Mouse (Mus musculus): Measurements from ENCODE around the gene Setmar. TPM values are rescaled to one million over a fixed set of nuclear protein-coding genes. Genes with fewer than 3 reads are reported as not detected.
"Not testable (repeated sequence)": the region's sequence is repeated elsewhere in the genome, so short reads cannot be mapped to it uniquely, and the experiment has no call there.

Gene Setmar
- 5.5 and 5.6 TPM in 2 replicates for polyA plus RNA-seq (2015; fragmentation: Nextera tagmentation; extraction: Ambion mirVana)

- peak within 1 kb of the TSS; percentile 85 for H3K4me2 ChIP-seq (ENCODE audit: low read depth, low read length)
- H3K4me3 ChIP-seq (ENCODE audit: low read length), result peak within 1 kb of the TSS; percentile 69
- H3K27me3 ChIP-seq (ENCODE audit: control insufficient read depth, insufficient read depth, low read length), result no peaks in the 10 kb centered on the region
- WGBS, result under 1% methylated on average over 24 of the region's 24 CpGs
- peak within 1 kb of the TSS; percentile 75 for H3K9ac ChIP-seq (ENCODE audit: low read length)
- no peaks in the 10 kb centered on the region for H3K4me1 ChIP-seq (ENCODE audit: control insufficient read depth, insufficient read depth, low read length)
- H3K27ac ChIP-seq (ENCODE audit: low read length), result peak within 1 kb of the TSS; percentile 88
- no peaks in the 10 kb centered on the region for H3K9me3 ChIP-seq (replicated peaks; ENCODE audit: control insufficient read depth, low read length)
- peak; percentile 97 for ATAC-seq (replicated peaks; ENCODE audit: extremely low read depth, insufficient read depth, low FRiP score)
- no peaks in the 10 kb centered on the region for H3K36me3 ChIP-seq (ENCODE audit: control insufficient read depth, insufficient read depth)
Measured at GRCm38 (mm10) chr6:108064918-108065526, at the start of gene Setmar. Gene Setmar (plus strand): TSS chr6:108065045.

- no peaks in the 10 kb centered on the region for H3K27me3 ChIP-seq (ENCODE audit: control insufficient read depth, insufficient read depth, low read length)
- no peak overlapping the region for H3K4me2 ChIP-seq (ENCODE audit: low read depth, low read length)
- H3K4me3 ChIP-seq (ENCODE audit: low read length), result no peak overlapping the region
- H3K36me3 ChIP-seq (ENCODE audit: control insufficient read depth, insufficient read depth), result no peaks in the 10 kb centered on the region
- 86% methylated on average over 5 of the region's 5 CpGs for WGBS
- H3K9ac ChIP-seq (ENCODE audit: low read length), result no peak overlapping the region
- no peaks in the 10 kb centered on the region for H3K9me3 ChIP-seq (replicated peaks; ENCODE audit: control insufficient read depth, low read length)
- no peak overlapping the region for H3K27ac ChIP-seq (ENCODE audit: low read length)
- ATAC-seq (replicated peaks; ENCODE audit: extremely low read depth, insufficient read depth, low FRiP score), result no peak
- H3K4me1 ChIP-seq (ENCODE audit: control insufficient read depth, insufficient read depth, low read length), result no peaks in the 10 kb centered on the region
Measured at GRCm38 (mm10) chr6:108021646-108022045, 43.2 kb upstream of the Setmar start.

GRCm38 (mm10) chr6:108055041-108055440 is 9.8 kb upstream of the Setmar start:
- H3K9me3 ChIP-seq (replicated peaks; ENCODE audit: control insufficient read depth, low read length); ATAC-seq (replicated peaks; ENCODE audit: extremely low read depth, insufficient read depth, low FRiP score); H3K9ac ChIP-seq (ENCODE audit: low read length); H3K4me2 ChIP-seq (ENCODE audit: low read depth, low read length); H3K27ac ChIP-seq (ENCODE audit: low read length); H3K27me3 ChIP-seq (ENCODE audit: control insufficient read depth, insufficient read depth, low read length); H3K36me3 ChIP-seq (ENCODE audit: control insufficient read depth, insufficient read depth); H3K4me3 ChIP-seq (ENCODE audit: low read length); H3K4me1 ChIP-seq (ENCODE audit: control insufficient read depth, insufficient read depth, low read length): not testable (repeated sequence)
- 0% methylated on average over 1 of the region's 2 CpGs for WGBS

- Histone ChIP-seq H3K4me3 (ENCODE audit: low read length) (no peak overlapping the region), H3K9me3 (replicated peaks; ENCODE audit: control insufficient read depth, low read length) (no peaks in the 10 kb centered on the region), H3K4me1 (ENCODE audit: control insufficient read depth, insufficient read depth, low read length) (no peaks in the 10 kb centered on the region), H3K27me3 (ENCODE audit: control insufficient read depth, insufficient read depth, low read length) (no peaks in the 10 kb centered on the region), H3K36me3 (ENCODE audit: control insufficient read depth, insufficient read depth) (no peaks in the 10 kb centered on the region), H3K4me2 (ENCODE audit: low read depth, low read length) (no peak overlapping the region), H3K9ac (ENCODE audit: low read length) (no peak overlapping the region), H3K27ac (ENCODE audit: low read length) (no peak overlapping the region)
- 68% methylated on average over 3 of the region's 3 CpGs for WGBS
- no peak for ATAC-seq (replicated peaks; ENCODE audit: extremely low read depth, insufficient read depth, low FRiP score)
Measured at GRCm38 (mm10) chr6:108055946-108056345, 8.9 kb upstream of the Setmar start.

- WGBS, result 53% methylated on average over 4 of the region's 4 CpGs
Measured at GRCm38 (mm10) chr6:108057353-108057752, 7.5 kb upstream of the Setmar start.

GRCm38 (mm10) chr6:108058066-108058465 is 6.8 kb upstream of the Setmar start:
- H3K9me3 ChIP-seq (replicated peaks; ENCODE audit: control insufficient read depth, low read length), result no peaks in the 10 kb centered on the region
- H3K4me2 ChIP-seq (ENCODE audit: low read depth, low read length), result no peak overlapping the region
- H3K27ac ChIP-seq (ENCODE audit: low read length), result no peak overlapping the region
- no peaks in the 10 kb centered on the region for H3K27me3 ChIP-seq (ENCODE audit: control insufficient read depth, insufficient read depth, low read length)
- WGBS, result 82% methylated on average over 5 of the region's 5 CpGs
- H3K4me3 ChIP-seq (ENCODE audit: low read length), result no peak overlapping the region
- no peaks in the 10 kb centered on the region for H3K4me1 ChIP-seq (ENCODE audit: control insufficient read depth, insufficient read depth, low read length)
- no peaks in the 10 kb centered on the region for H3K36me3 ChIP-seq (ENCODE audit: control insufficient read depth, insufficient read depth)
- H3K9ac ChIP-seq (ENCODE audit: low read length), result no peak overlapping the region
- ATAC-seq (replicated peaks; ENCODE audit: extremely low read depth, insufficient read depth, low FRiP score), result no peak

More at GRCm38 (mm10) chr6:108057353-108057752, 7.5 kb upstream of the Setmar start:
- H3K36me3 ChIP-seq (ENCODE audit: control insufficient read depth, insufficient read depth), result no peaks in the 10 kb centered on the region
- no peak for ATAC-seq (replicated peaks; ENCODE audit: extremely low read depth, insufficient read depth, low FRiP score)
- H3K27me3 ChIP-seq (ENCODE audit: control insufficient read depth, insufficient read depth, low read length), result no peaks in the 10 kb centered on the region
- no peak overlapping the region for H3K9ac ChIP-seq (ENCODE audit: low read length)
- no peak overlapping the region for H3K4me3 ChIP-seq (ENCODE audit: low read length)
- H3K27ac ChIP-seq (ENCODE audit: low read length), result no peak overlapping the region
- H3K4me2 ChIP-seq (ENCODE audit: low read depth, low read length), result no peak overlapping the region
- H3K4me1 ChIP-seq (ENCODE audit: control insufficient read depth, insufficient read depth, low read length), result no peaks in the 10 kb centered on the region
- no peaks in the 10 kb centered on the region for H3K9me3 ChIP-seq (replicated peaks; ENCODE audit: control insufficient read depth, low read length)

- H3K4me1 ChIP-seq (ENCODE audit: control insufficient read depth, insufficient read depth, low read length), result no peaks in the 10 kb centered on the region
- H3K27me3 ChIP-seq (ENCODE audit: control insufficient read depth, insufficient read depth, low read length), result no peaks in the 10 kb centered on the region
- no peak overlapping the region for H3K4me2 ChIP-seq (ENCODE audit: low read depth, low read length)
- H3K9ac ChIP-seq (ENCODE audit: low read length), result no peak overlapping the region
- no peaks in the 10 kb centered on the region for H3K36me3 ChIP-seq (ENCODE audit: control insufficient read depth, insufficient read depth)
- ATAC-seq (replicated peaks; ENCODE audit: extremely low read depth, insufficient read depth, low FRiP score), result no peak
- no peak overlapping the region for H3K4me3 ChIP-seq (ENCODE audit: low read length)
- no peak overlapping the region for H3K27ac ChIP-seq (ENCODE audit: low read length)
- WGBS, result 51% methylated on average over 3 of the region's 3 CpGs
- H3K9me3 ChIP-seq (replicated peaks; ENCODE audit: control insufficient read depth, low read length), result no peaks in the 10 kb centered on the region
Measured at GRCm38 (mm10) chr6:108061121-108061520, 3.7 kb upstream of the Setmar start.

- Histone ChIP-seq H3K4me1 (ENCODE audit: control insufficient read depth, insufficient read depth, low read length) (no peaks in the 10 kb centered on the region), H3K27ac (ENCODE audit: low read length) (peak overlapping the region; percentile 88), H3K36me3 (ENCODE audit: control insufficient read depth, insufficient read depth) (no peaks in the 10 kb centered on the region), H3K27me3 (ENCODE audit: control insufficient read depth, insufficient read depth, low read length) (no peaks in the 10 kb centered on the region), H3K9ac (ENCODE audit: low read length) (peak overlapping the region; percentile 69), H3K4me2 (ENCODE audit: low read depth, low read length) (peak overlapping the region; percentile 85), H3K4me3 (ENCODE audit: low read length) (peak overlapping the region; percentile 69), H3K9me3 (replicated peaks; ENCODE audit: control insufficient read depth, low read length) (no peaks in the 10 kb centered on the region)
- WGBS, result 10% methylated on average over 6 of the region's 6 CpGs
- ATAC-seq (replicated peaks; ENCODE audit: extremely low read depth, insufficient read depth, low FRiP score), result peak; percentile 57
Measured at GRCm38 (mm10) chr6:108065583-108065982, 738 bp downstream of the Setmar start.

- no peak for ATAC-seq (replicated peaks; ENCODE audit: extremely low read depth, insufficient read depth, low FRiP score)
- Histone ChIP-seq H3K36me3 (ENCODE audit: control insufficient read depth, insufficient read depth) (peaks cover 6% of the 10 kb centered on the region), H3K9me3 (replicated peaks; ENCODE audit: control insufficient read depth, low read length) (no peaks in the 10 kb centered on the region; the same call in 1 of the 2 replicates)
Measured at GRCm38 (mm10) chr6:108070947-108071346, 6.1 kb downstream of the Setmar start.

More at GRCm38 (mm10) chr6:108070947-108071346, 6.1 kb downstream of the Setmar start:
- Histone ChIP-seq H3K4me3 (ENCODE audit: low read length) (no peak overlapping the region), H3K4me1 (ENCODE audit: control insufficient read depth, insufficient read depth, low read length) (no peaks in the 10 kb centered on the region), H3K27me3 (ENCODE audit: control insufficient read depth, insufficient read depth, low read length) (no peaks in the 10 kb centered on the region), H3K27ac (ENCODE audit: low read length) (no peak overlapping the region), H3K4me2 (ENCODE audit: low read depth, low read length) (no peak overlapping the region), H3K9ac (ENCODE audit: low read length) (no peak overlapping the region)
- WGBS, result 87% methylated on average over 7 of the region's 7 CpGs

Measured in heart, embryonic 16.5 days (tissue).